Mouse (Mus musculus) activated CD4-positive, CD25-positive, alpha-beta regulatory T cell, adult 4 months (primary cell): ENCODE measurements around the gene Serinc3. TPM values are rescaled to one million over a fixed set of nuclear protein-coding genes. Genes with fewer than 3 reads are reported as not detected.

Source experiments
- ATAC-seq: one replicate; pipeline ENCODE4 v1.8.0; 2017
- polyA plus RNA-seq, 2 experiments: library from polyadenylated mRNA; unstranded; fragments of 100-300 nt; shearing (Covaris generic); gene quantifications; one replicate each; pipeline ENCODE4 v1.2.1; 2017

The Serinc3 gene
- polyA plus RNA-seq, 2 experiments from 2014 or later = 149 to 159 TPM

DNA sequence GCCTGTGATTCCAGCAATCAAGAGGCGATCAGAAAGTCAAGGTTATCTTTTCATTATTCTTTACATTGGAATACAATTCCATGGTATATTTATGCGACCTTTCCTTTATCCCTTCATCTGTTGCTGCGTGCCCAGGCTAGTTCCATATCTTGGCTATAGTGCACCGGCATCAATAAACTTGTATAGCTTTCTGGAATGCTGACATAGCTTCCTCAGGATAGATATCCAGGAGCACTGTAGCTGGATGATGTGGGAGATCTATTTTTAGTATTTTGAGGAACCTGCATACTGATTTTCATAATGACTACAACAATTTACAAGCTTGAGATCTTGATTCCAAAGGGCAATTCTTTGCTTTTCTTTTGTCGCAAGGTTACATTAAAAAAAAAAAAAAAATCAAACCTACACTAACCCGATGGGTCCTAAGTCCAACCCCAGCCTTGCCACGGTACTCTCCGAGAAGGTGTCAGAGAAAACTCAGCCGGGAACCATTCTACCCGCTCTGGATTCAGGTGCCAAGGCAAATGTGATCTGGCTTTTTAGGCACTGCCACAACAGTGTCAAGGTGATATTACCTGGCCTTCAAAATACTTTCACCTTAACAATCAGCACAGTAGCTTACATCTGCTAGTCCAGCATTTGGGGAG lies 51.2 kb downstream of the Serinc3 start:
- ATAC-seq = no peak

- no peak for ATAC-seq
Observed at GRCm38 (mm10) chr2:163592084-163592483, 52.8 kb downstream of the Serinc3 start.

GRCm38 (mm10) chr2:163590996-163591395 lies 53.9 kb downstream of the Serinc3 start:
- no peak for ATAC-seq

GRCm38 (mm10) chr2:163590211-163590610 lies 54.7 kb downstream of the Serinc3 start:
- no peak for ATAC-seq

DNA sequence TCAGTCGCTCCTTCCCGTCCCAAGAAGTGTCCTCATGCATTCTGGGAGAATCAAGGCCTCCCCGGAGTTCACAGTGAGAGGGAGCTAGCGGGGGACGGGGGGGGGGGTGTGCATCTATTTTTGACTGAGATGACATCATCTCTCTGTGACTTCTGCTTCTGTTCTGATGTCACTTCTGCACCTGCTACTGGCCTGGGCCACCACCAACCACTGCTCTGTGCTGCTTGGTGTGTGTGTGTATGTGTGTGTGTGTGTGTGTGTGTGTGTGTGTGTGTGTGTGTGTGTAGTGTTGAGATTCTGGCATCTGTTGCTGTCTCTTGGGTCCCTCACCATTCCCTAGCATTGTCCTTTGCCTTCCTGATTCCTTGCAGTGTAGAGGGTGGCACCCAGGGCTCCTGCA lies 57.4 kb downstream of the Serinc3 start:
- no peak for ATAC-seq

DNA sequence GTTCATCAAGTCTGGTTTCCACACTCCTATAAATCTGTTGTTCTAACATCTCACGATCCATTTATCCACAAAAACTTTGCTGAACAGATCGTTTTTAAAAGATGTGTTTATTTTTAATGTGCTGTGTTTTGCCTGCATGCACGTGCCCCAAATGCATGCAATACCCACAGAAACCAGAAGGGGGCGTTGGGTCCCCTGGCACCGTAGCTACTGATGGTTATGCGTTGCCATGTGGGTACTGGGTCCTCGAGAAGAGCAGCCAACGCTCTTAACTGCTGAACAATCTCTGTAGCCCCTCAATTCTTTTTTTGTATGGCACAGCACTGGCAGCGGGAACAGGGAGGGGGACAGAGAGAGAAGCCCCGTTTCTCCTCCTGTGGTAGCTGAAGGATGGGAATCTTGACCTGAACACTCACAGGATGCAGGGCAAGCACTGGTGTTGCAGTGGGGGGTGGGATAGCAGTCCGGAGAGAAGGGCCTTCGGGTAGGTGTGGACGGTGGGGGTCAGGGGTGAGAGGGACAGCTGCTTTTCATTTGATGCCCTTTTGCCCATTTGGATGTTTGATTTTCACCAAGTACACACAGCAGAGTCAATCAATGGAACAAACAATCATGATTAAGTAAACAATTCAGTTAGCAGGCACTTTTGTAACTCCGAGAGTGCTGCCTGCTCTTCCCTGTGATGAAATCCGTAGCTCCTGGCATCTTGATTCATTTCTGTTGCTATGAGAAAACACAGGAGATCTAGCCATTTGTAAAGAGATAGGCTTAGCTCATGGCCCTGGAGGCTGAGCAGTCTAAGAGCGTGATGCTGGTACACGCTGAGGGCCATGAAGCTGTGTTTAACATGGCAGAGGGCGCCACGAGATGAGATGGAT lies 58.3 kb downstream of the Serinc3 start:
- ATAC-seq = no peak

- no peak for ATAC-seq
Observed at GRCm38 (mm10) chr2:163584088-163584426, 60.9 kb downstream of the Serinc3 start.

GRCm38 (mm10) chr2:163583226-163584087 lies 61.5 kb downstream of the Serinc3 start:
- no peak for ATAC-seq

- ATAC-seq = no peak
Observed at GRCm38 (mm10) chr2:163580069-163580945, 64.6 kb downstream of the Serinc3 start.

GRCm38 (mm10) chr2:163577986-163578385 lies 66.9 kb downstream of the Serinc3 start:
- no peak for ATAC-seq

DNA sequence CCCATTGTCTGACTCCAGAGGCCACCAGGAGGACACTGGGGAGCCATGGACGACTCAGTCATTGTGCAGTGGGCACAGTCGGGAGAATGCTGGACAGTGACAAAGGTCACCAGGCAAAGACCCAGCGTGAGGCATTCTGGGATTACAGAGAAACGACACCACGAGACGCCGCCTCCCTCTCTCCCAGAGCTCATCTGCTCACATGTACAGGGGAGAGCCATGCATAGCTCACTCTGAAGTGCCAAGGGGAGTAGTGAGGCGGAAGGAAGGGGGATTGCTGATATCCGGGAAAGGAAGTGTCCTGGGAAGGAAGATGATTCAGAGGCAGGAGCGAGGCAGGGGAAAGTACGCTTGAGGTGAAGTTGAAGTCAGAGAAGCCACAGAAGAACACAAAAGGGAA lies 69.7 kb downstream of the Serinc3 start:
- ATAC-seq = no peak

DNA sequence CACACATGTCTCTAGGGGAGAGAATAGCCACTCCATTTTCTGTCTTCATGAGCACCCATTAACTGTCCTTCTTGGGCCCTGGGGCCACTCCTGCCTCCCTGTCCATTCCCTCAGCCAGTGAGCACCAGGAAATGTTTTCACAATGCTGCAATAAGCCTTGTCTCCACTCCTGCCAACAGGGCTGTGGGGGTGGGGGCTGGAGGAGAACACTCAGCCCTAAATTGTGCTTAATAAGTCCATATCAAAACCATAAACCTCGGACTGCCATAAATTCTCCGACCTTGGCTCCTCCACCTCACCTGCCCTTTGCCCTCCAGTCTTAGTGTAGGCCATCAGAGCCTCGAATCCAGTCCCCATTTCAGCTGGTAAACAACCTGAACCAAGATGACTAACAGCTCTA lies 70.6 kb downstream of the Serinc3 start:
- no peak for ATAC-seq

Other genes with a start within 250 kb of the Serinc3 start
- gene Jph2, start 247.1 kb downstream of the Serinc3 start, polyA plus RNA-seq = not detected
- 100 to 1,000 TPM; 107 to 116 TPM for gene Oser1, start 220.4 kb downstream of the Serinc3 start, polyA plus RNA-seq
- not detected for gene Gdap1l1, start 206.7 kb downstream of the Serinc3 start, polyA plus RNA-seq
- gene Fitm2, start 172.5 kb downstream of the Serinc3 start, polyA plus RNA-seq = 1 to 10 TPM; 2.0 to 2.4 TPM
- gene R3hdml, start 152.8 kb downstream of the Serinc3 start, polyA plus RNA-seq = not detected
- gene Hnf4a, start 138.3 kb downstream of the Serinc3 start, polyA plus RNA-seq = not detected
- gene Ttpal, start 42.8 kb downstream of the Serinc3 start, polyA plus RNA-seq = 10 to 100 TPM; 36.9 to 37.6 TPM
- 1 to 10 TPM; 4.2 to 6.4 TPM for gene Pkig, start 13.3 kb upstream of the Serinc3 start, polyA plus RNA-seq
- 10 to 100 TPM in 1 of 2 experiments, 1 to 10 TPM in 1; 8.1 to 10.8 TPM for gene Ada, start 105.1 kb upstream of the Serinc3 start, polyA plus RNA-seq
- gene Ccn5, start 175.7 kb upstream of the Serinc3 start, polyA plus RNA-seq = not detected
- gene Kcnk15, start 208.5 kb upstream of the Serinc3 start, polyA plus RNA-seq = not detected